Mouse (Mus musculus) cerebellum, adult 11 months (tissue): ENCODE results near the gene Nup214.

Experiments
- DNase-seq: peaks from one replicate; pipeline ENCODE4 v3.0.0; 2022

The Nup214 gene

GRCm38 (mm10) chr2:32047323-32047722 is 73.1 kb downstream of the Nup214 start:
- no peak for DNase-seq

- no peak for DNase-seq
Observed at GRCm38 (mm10) chr2:32051791-32052190, 77.6 kb downstream of the Nup214 start.

- no peak for DNase-seq
Observed at GRCm38 (mm10) chr2:32052418-32052817, 78.2 kb downstream of the Nup214 start.

GRCm38 (mm10) chr2:32055357-32055965 is 81.2 kb downstream of the Nup214 start:
- DNase-seq = no peak

- no peak for DNase-seq
Observed at GRCm38 (mm10) chr2:32056524-32056923, 82.3 kb downstream of the Nup214 start.

GRCm38 (mm10) chr2:32057360-32057759 is 83.1 kb downstream of the Nup214 start:
- no peak for DNase-seq

GRCm38 (mm10) chr2:32057794-32058193 is 83.6 kb downstream of the Nup214 start:
- no peak for DNase-seq

GRCm38 (mm10) chr2:32058241-32058640 is 84.0 kb downstream of the Nup214 start:
- no peak for DNase-seq

- no peak for DNase-seq
Observed at GRCm38 (mm10) chr2:32058716-32059115, 84.5 kb downstream of the Nup214 start.

- no peak for DNase-seq
Observed at GRCm38 (mm10) chr2:32059613-32060012, 85.4 kb downstream of the Nup214 start.

GRCm38 (mm10) chr2:32060228-32060805 is 86.1 kb downstream of the Nup214 start:
- DNase-seq = no peak

GRCm38 (mm10) chr2:32061189-32061588 is 87.0 kb downstream of the Nup214 start:
- no peak for DNase-seq

GRCm38 (mm10) chr2:32061722-32062505 is 87.7 kb downstream of the Nup214 start:
- no peak for DNase-seq

GRCm38 (mm10) chr2:32062626-32063410 is 88.6 kb downstream of the Nup214 start:
- no peak for DNase-seq

- DNase-seq = no peak
Observed at GRCm38 (mm10) chr2:32063451-32064151, 89.4 kb downstream of the Nup214 start.

GRCm38 (mm10) chr2:32064913-32065312 is 90.7 kb downstream of the Nup214 start:
- no peak for DNase-seq

GRCm38 (mm10) chr2:32065371-32065791 is 91.1 kb downstream of the Nup214 start:
- no peak for DNase-seq

- DNase-seq = no peak
Observed at GRCm38 (mm10) chr2:32066005-32066404, 91.8 kb downstream of the Nup214 start.

GRCm38 (mm10) chr2:32068811-32069607 is 94.8 kb downstream of the Nup214 start:
- DNase-seq = no peak

- DNase-seq = no peak
Observed at GRCm38 (mm10) chr2:32070747-32071146, 96.5 kb downstream of the Nup214 start.

- DNase-seq = no peak
Observed at GRCm38 (mm10) chr2:32074404-32074803, 100.2 kb downstream of the Nup214 start.

- DNase-seq = no peak
Observed at GRCm38 (mm10) chr2:32075368-32075767, 101.1 kb downstream of the Nup214 start.
